Mouse (Mus musculus) stomach, embryonic 16.5 days (tissue): ENCODE measurements around the gene Clip3. TPM values are rescaled to one million over a fixed set of nuclear protein-coding genes. Genes with fewer than 3 reads are reported as not detected.
A peak's percentile ranks its signal among the peaks of the same experiment; 100 is the strongest.

Experiments used
- ATAC-seq: fragments of 200-750 bp; cut with Nextera tagmentation; 2 replicates; pipeline ENCODE4 v1.8.0; 2017; ENCODE audit warnings: moderate number of reproducible peaks, moderate TSS enrichment; ENCODE audit not compliant: insufficient read depth, low FRiP score
- H3K27ac ChIP-seq: fragments of 300-500 bp; sonication (generic); 2 replicates; pipeline ENCODE4 v1.5.1; 2014; ENCODE audit warnings: low read length
- H3K27me3 ChIP-seq: fragments of 300-500 bp; sonication (generic); 2 replicates; pipeline ENCODE4 v1.6.1; 2014; ENCODE audit warnings: low read length, control low read depth, mixed read lengths; ENCODE audit not compliant: control insufficient read depth, insufficient read depth
- H3K36me3 ChIP-seq: fragments of 300-500 bp; sonication (generic); 2 replicates; pipeline ENCODE4 v1.6.1; 2014; ENCODE audit warnings: low read length; ENCODE audit not compliant: control insufficient read depth, insufficient read depth
- H3K4me1 ChIP-seq: fragments of 300-500 bp; sonication (generic); 2 replicates; pipeline ENCODE4 v1.6.1; 2014; ENCODE audit warnings: low read length, control low read depth, mixed read lengths; ENCODE audit not compliant: control insufficient read depth, insufficient read depth
- H3K4me2 ChIP-seq: fragments of 300-500 bp; sonication (generic); 2 replicates; pipeline ENCODE4 v1.6.1; 2014; ENCODE audit warnings: low read depth, low read length, mixed read lengths
- H3K4me3 ChIP-seq: fragments of 300-500 bp; sonication (generic); replicated peaks from 2 replicates; pipeline ENCODE4 v1.5.1; 2014; ENCODE audit warnings: mild to moderate bottlenecking, low read length
- H3K9ac ChIP-seq: fragments of 300-500 bp; sonication (generic); 2 replicates; pipeline ENCODE4 v1.6.1; 2014; ENCODE audit warnings: low read length
- H3K9me3 ChIP-seq: fragments of 300-500 bp; sonication (generic); replicated peaks from 2 replicates; pipeline ENCODE4 v1.6.1; 2016; ENCODE audit warnings: low read length, control low read depth; ENCODE audit not compliant: control insufficient read depth
- WGBS: fragments of 180-500 bp; shearing (Covaris S2); extraction: QIAGEN DNeasy Blood & Tissue Kit; methylation state at CpG from one replicate; pipeline ENCODE4 v1.1.7; 2014; 5-methylcytosine and 5-hydroxymethylcytosine counted together
- polyA plus RNA-seq: library from polyadenylated mRNA; unstranded; fragments of >200 nt; fragmentation: Nextera tagmentation; extraction: Ambion mirVana; gene quantifications from 2 replicates; pipeline ENCODE4 v1.2.1, GENCODE M21; 2015

Clip3 gene
- 21.4 and 22.6 TPM in 2 replicates for polyA plus RNA-seq

DNA sequence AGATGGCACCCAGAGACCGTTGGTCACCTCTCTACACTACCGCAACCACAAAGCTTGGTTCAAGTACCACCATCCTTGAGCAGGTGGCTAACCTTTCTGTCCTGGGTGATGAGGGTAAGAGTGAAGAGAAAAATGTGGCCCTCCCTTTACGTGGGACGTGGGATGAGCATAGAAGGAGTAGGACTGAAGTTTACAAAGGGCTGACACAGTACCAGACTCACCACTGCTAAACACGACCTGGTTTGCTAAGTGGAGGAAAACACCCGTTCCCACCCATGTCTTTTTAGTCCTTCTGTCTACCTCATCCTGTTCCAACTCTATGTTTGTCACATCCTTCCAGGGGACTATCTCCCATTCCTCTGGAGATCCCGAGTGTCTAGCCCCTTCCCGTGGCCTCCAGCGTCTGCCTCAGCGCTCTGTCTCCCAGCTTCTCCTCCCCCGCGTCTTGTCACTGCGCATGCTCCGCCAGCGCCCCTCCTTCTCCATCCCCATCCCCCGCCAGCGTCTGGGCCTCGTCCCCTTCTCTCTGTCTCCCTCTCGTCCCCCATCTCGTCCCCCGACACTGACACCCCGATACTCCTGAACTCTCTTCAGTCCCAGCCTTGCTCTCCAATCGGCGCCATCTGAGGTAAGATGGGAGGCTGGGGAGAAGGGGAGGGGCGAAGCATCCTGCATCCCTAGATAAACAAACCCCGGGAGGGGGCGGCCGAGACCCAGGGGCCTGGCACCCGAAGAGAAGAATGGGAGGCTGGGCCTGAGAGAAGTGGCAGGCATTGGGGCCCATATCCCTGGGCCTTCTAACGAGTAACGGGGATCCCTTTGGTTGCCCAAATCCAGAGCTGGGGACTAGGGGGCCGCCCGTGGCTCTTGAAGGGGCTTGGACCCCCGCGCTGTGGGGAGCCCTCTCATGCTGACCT is at the start of gene Clip3:
Gene Clip3, plus strand, starts transcription at position 514 of the 917 bp plus-strand sequence.
- Histone ChIP-seq H3K4me3 (peak within 1 kb of the TSS; percentile 71), H3K9ac (peak within 1 kb of the TSS; percentile 83), H3K27me3 (no peaks in the 10 kb centered on the region), H3K4me1 (0 out of 2 replicates have a peak, but pooled peaks cover 10% of the 10 kb centered on the region), H3K36me3 (no peaks in the 10 kb centered on the region), H3K9me3 (no peaks in the 10 kb centered on the region), H3K27ac (peak within 1 kb of the TSS; percentile 49), H3K4me2 (peak within 1 kb of the TSS; percentile 70)
- WGBS: 7% methylated on average over 35 of the region's 35 CpGs
- peak; percentile 80 for ATAC-seq

GRCm38 (mm10) chr7:30251956-30252954 is 39.3 kb upstream of the Clip3 start:
- H3K27me3 ChIP-seq: no peaks in the 10 kb centered on the region

GRCm38 (mm10) chr7:30265041-30265440 is 26.5 kb upstream of the Clip3 start:
- no peak overlapping the region for H3K27ac ChIP-seq
- H3K9me3 ChIP-seq: no peaks in the 10 kb centered on the region
- no peak overlapping the region for H3K4me3 ChIP-seq
- WGBS: 71% methylated on average over 2 of the region's 2 CpGs
- no peak for ATAC-seq
- H3K27me3 ChIP-seq: no peaks in the 10 kb centered on the region
- H3K4me2 ChIP-seq: no peak overlapping the region
- no peak overlapping the region for H3K9ac ChIP-seq
- 0 out of 2 replicates have a peak, but pooled peaks cover 2% of the 10 kb centered on the region for H3K36me3 ChIP-seq
- H3K4me1 ChIP-seq: no peaks in the 10 kb centered on the region

More at GRCm38 (mm10) chr7:30251956-30252954, 39.3 kb upstream of the Clip3 start:
- Histone ChIP-seq H3K36me3 (no peaks in the 10 kb centered on the region), H3K27ac (no peak overlapping the region), H3K9me3 (no peaks in the 10 kb centered on the region), H3K4me1 (no peaks in the 10 kb centered on the region), H3K4me2 (no peak overlapping the region), H3K9ac (no peak overlapping the region), H3K4me3 (no peak overlapping the region)
- ATAC-seq: 0 out of 2 replicates have a peak, but pooled peaks have one; percentile 44
- WGBS: 71% methylated on average over 12 of the region's 12 CpGs

GRCm38 (mm10) chr7:30265531-30265930 is 26.0 kb upstream of the Clip3 start:
- H3K9me3 ChIP-seq: no peaks in the 10 kb centered on the region
- H3K4me1 ChIP-seq: no peaks in the 10 kb centered on the region
- H3K4me3 ChIP-seq: no peak overlapping the region
- no peak overlapping the region for H3K4me2 ChIP-seq
- H3K36me3 ChIP-seq: 0 out of 2 replicates have a peak, but pooled peaks cover 2% of the 10 kb centered on the region
- H3K9ac ChIP-seq: no peak overlapping the region
- no peak for ATAC-seq
- no peak overlapping the region for H3K27ac ChIP-seq
- no peaks in the 10 kb centered on the region for H3K27me3 ChIP-seq
- WGBS: 87% methylated on average over 5 of the region's 5 CpGs

- no peaks in the 10 kb centered on the region for H3K9me3 ChIP-seq
- H3K27me3 ChIP-seq: no peaks in the 10 kb centered on the region
- no peak overlapping the region for H3K27ac ChIP-seq
- no peak overlapping the region for H3K4me2 ChIP-seq
- no peak overlapping the region for H3K9ac ChIP-seq
- no peak overlapping the region for H3K4me3 ChIP-seq
- 0 out of 2 replicates have a peak, but pooled peaks cover 2% of the 10 kb centered on the region for H3K36me3 ChIP-seq
- H3K4me1 ChIP-seq: no peaks in the 10 kb centered on the region
- no peak for ATAC-seq
- WGBS: 81% methylated on average over 7 of the region's 7 CpGs
Measured at GRCm38 (mm10) chr7:30265935-30266334, 25.6 kb upstream of the Clip3 start.

DNA sequence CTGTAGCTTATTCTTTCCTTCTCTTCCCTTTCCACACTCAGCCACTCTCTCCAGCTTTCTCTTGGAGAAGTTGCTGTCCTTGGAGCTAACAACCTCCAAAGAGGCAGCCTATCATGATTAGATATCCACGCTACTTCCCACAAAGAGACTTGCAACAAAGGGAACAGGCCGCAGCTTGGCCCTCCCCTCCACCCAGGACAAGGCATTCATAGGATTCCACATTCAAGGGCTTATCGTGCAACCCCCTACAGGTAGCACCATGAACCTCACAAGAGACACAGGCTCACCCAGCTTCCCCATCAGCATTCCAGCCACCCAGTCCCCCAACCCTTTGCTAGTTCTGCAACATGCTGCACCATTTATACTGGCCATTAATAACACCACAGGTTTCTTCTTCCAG is 24.7 kb upstream of the Clip3 start:
- Histone ChIP-seq H3K9ac (no peak overlapping the region), H3K4me2 (no peak overlapping the region), H3K27ac (no peak overlapping the region), H3K9me3 (no peaks in the 10 kb centered on the region), H3K4me3 (no peak overlapping the region), H3K4me1 (no peaks in the 10 kb centered on the region), H3K36me3 (no peaks in the 10 kb centered on the region), H3K27me3 (no peaks in the 10 kb centered on the region)
- 70% methylated on average over 3 of the region's 3 CpGs for WGBS
- ATAC-seq: no peak

GRCm38 (mm10) chr7:30269641-30270040 is 21.9 kb upstream of the Clip3 start:
- Histone ChIP-seq H3K4me3 (no peak overlapping the region), H3K27me3 (no peaks in the 10 kb centered on the region), H3K27ac (no peak overlapping the region), H3K36me3 (no peaks in the 10 kb centered on the region), H3K9ac (no peak overlapping the region), H3K4me2 (no peak overlapping the region), H3K4me1 (no peaks in the 10 kb centered on the region), H3K9me3 (no peaks in the 10 kb centered on the region)
- ATAC-seq: no peak
- 85% methylated on average over 4 of the region's 4 CpGs for WGBS

DNA sequence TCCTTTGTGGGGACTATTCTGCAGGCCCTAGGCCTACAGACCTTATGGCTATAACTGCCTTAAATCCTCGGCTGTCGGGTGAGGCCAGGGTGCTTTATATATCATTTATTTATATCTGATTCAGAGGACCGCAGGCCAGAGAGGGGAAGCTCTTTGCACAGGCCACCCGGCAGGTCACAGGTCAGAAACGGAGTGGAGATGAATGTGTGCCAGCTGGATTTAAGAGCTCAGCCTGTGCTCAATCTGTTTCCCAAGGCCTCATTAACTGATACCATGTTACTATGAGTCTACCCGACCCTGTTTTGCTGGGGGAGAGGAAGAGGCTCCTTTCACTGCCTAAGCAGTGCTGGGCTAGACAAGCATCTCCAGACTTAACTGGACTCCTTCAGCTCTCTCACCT is 17.1 kb upstream of the Clip3 start:
- 57% methylated on average over 6 of the region's 6 CpGs for WGBS
- H3K4me2 ChIP-seq: no peak overlapping the region
- H3K9ac ChIP-seq: no peak overlapping the region
- no peak overlapping the region for H3K27ac ChIP-seq
- 0 out of 2 replicates have a peak, but pooled peaks cover 3% of the 10 kb centered on the region for H3K4me1 ChIP-seq
- H3K4me3 ChIP-seq: no peak overlapping the region
- no peaks in the 10 kb centered on the region for H3K27me3 ChIP-seq
- no peaks in the 10 kb centered on the region for H3K9me3 ChIP-seq
- ATAC-seq: no peak
- H3K36me3 ChIP-seq: no peaks in the 10 kb centered on the region
